Mouse (Mus musculus) embryonic fibroblast, embryonic 13.5 days (primary cell): ENCODE results near the gene Ptprt.

ENCODE experiments used
- CTCF ChIP-seq: IDR thresholded peaks from 2 replicates; pipeline ENCODE4 v1.5.1; 2011; ENCODE audit warnings: mild to moderate bottlenecking, control low read depth, low read length, moderate library complexity, borderline replicate concordance; ENCODE audit not compliant: insufficient read depth
- POLR2A ChIP-seq: IDR thresholded peaks from 2 replicates; pipeline ENCODE4 v1.6.1; 2011; ENCODE audit warnings: low read depth, mild to moderate bottlenecking, control low read depth, low read length, moderate library complexity

DNA sequence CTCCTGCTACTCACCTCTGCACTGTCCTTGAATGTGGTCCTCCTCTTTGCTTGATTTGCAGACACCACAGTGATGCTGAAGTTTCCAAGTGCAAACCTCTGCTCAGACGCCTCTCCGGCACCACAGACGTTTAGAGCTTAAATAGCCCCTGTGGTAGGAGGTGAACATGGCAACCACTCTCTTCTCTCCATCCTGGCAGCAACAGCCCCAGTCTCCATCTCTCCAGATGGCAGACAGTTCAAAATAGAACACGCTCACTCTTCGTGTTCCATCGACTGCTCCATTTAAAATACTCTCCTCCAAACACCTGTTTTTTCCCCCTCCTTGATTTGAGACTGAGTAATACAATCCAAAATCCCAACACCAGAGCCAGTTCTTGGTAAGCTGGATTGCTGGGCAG is 861.0 kb downstream of the Ptprt start:
- TF ChIP-seq CTCF (no peak), POLR2A (no peak)
